Mouse (Mus musculus) heart, postnatal 14 days (tissue): Measurements from ENCODE around the gene Ankrd65. TPM values are rescaled to one million over a fixed set of nuclear protein-coding genes. Genes with fewer than 3 reads are reported as not detected.
"Not testable (repeated sequence)": the region's sequence is repeated elsewhere in the genome, so short reads cannot be mapped to it uniquely, and the experiment has no call there.

Experiments
- DNase-seq, 2 experiments: peaks; one replicate each; pipeline ENCODE4 v3.0.0; 2021 to 2022
- intact Hi-C: fragments of 180-260 bp; cut with DNase I; formaldehyde crosslinking; loops from one replicate; pipeline ENCODE4 v1.15.1; 2025
- total RNA-seq, 2 experiments: library from RNA; stranded (reverse); gene quantifications; 2 replicates each; pipeline ENCODE4 v1.2.3; 2021

Gene Ankrd65
- total RNA-seq, 2 experiments from 2014 or later: not detected

GRCm38 (mm10) chr4:155774280-155774754, 15.9 kb upstream of the Ankrd65 start, which contains the start of gene Vwa1:
TSS of gene Vwa1 (minus strand) at chr4:155774698.
- peak; percentile 88 to 93 for DNase-seq
- intact Hi-C loops: no loop called here

GRCm38 (mm10) chr4:155774971-155775740, 15.1 kb upstream of the Ankrd65 start:
- DNase-seq: peak; percentile 79 to 82
- intact Hi-C loops: no loop called here

GRCm38 (mm10) chr4:155775855-155776254, 14.4 kb upstream of the Ankrd65 start:
- intact Hi-C loops: no loop called here

GRCm38 (mm10) chr4:155776704-155777335, 13.4 kb upstream of the Ankrd65 start:
- no peak for DNase-seq
- intact Hi-C loops: no loop called here

More at GRCm38 (mm10) chr4:155775855-155776254, 14.4 kb upstream of the Ankrd65 start:
- peak; percentile 55 to 62 for DNase-seq

GRCm38 (mm10) chr4:155777816-155778215, 12.4 kb upstream of the Ankrd65 start:
- peak; percentile 37 to 49 for DNase-seq
- intact Hi-C loops: no loop called here

- no peak for DNase-seq
- intact Hi-C loops: no loop called here
Measured at GRCm38 (mm10) chr4:155779498-155779897, 10.7 kb upstream of the Ankrd65 start.

GRCm38 (mm10) chr4:155780895-155781294, 9.3 kb upstream of the Ankrd65 start:
- DNase-seq: peak; percentile 77 to 79
- intact Hi-C loops: no loop called here

GRCm38 (mm10) chr4:155783486-155784080, 6.7 kb upstream of the Ankrd65 start:
- intact Hi-C loops: loop anchor here (1.0 kb wide), 1 partner anchor 14 kb away; no protein-coding TSS in a partner anchor
- DNase-seq: no peak

- peak; percentile 84 to 88 for DNase-seq
- intact Hi-C loops: loop anchor here (1.0 kb wide), 1 partner anchor 15 kb away; no protein-coding TSS in a partner anchor
Measured at GRCm38 (mm10) chr4:155784081-155784701, 6.0 kb upstream of the Ankrd65 start.

GRCm38 (mm10) chr4:155785246-155785645, 5.0 kb upstream of the Ankrd65 start:
- intact Hi-C loops: no loop called here
- no peak for DNase-seq

- no peak for DNase-seq
- intact Hi-C loops: no loop called here
Measured at GRCm38 (mm10) chr4:155785819-155786218, 4.4 kb upstream of the Ankrd65 start, which contains the start of gene Tmem88b. TSS of gene Tmem88b (minus strand) at chr4:155785874.

GRCm38 (mm10) chr4:155788300-155788699, 1.9 kb upstream of the Ankrd65 start:
- DNase-seq: no peak
- intact Hi-C loops: no loop called here

- intact Hi-C loops, DNase-seq: not testable (repeated sequence)
Measured at GRCm38 (mm10) chr4:155788833-155789232, 1.4 kb upstream of the Ankrd65 start.

- no peak for DNase-seq
- intact Hi-C loops: no loop called here
Measured at GRCm38 (mm10) chr4:155790650-155791161, 467 bp downstream of the Ankrd65 start.

GRCm38 (mm10) chr4:155791240-155791933, 1.1 kb downstream of the Ankrd65 start:
- intact Hi-C loops: no loop called here
- DNase-seq: no peak

GRCm38 (mm10) chr4:155793730-155794129, 3.5 kb downstream of the Ankrd65 start:
- intact Hi-C loops: no loop called here
- no peak for DNase-seq

- no peak for DNase-seq
- intact Hi-C loops: loop anchor here (5.0 kb wide), 1 partner anchor 35 kb away; no protein-coding TSS in a partner anchor
Measured at GRCm38 (mm10) chr4:155802075-155802474, 11.8 kb downstream of the Ankrd65 start.

GRCm38 (mm10) chr4:155802741-155803339, 12.6 kb downstream of the Ankrd65 start, which contains the start of gene Mrpl20:
TSS of gene Mrpl20 (plus strand) at chr4:155802878.
- intact Hi-C loops: loop anchor here (5.0 kb wide), 1 partner anchor 36 kb away; no protein-coding TSS in a partner anchor
- DNase-seq: no peak
